Mouse (Mus musculus) heart, postnatal 0 days (tissue): ENCODE results near the gene Ncmap.

Source experiments
- CTCF ChIP-seq: IDR thresholded peaks from 2 replicates; pipeline ENCODE4 v1.5.1; 2016; ENCODE audit warnings: antibody characterized with exemption, control low read depth, low read depth
- EP300 ChIP-seq: IDR thresholded peaks from 2 replicates; pipeline ENCODE4 v1.6.1; 2016; ENCODE audit warnings: antibody characterized with exemption, low read depth

- no peak for TF ChIP-seq CTCF
- TF ChIP-seq EP300: no peak
Measured at GRCm38 (mm10) chr4:135413491-135413890, 15.5 kb upstream of the Ncmap start.
